Mouse (Mus musculus) midbrain, embryonic 14.5 days (tissue): ENCODE results near the gene Hoxc9. TPM values are rescaled to one million over a fixed set of nuclear protein-coding genes. Genes with fewer than 3 reads are reported as not detected.

Source experiments
- ATAC-seq: fragments of 200-750 bp; cut with Nextera tagmentation; 2 replicates; pipeline ENCODE4 v1.8.0; 2017; ENCODE audit warnings: moderate number of reproducible peaks, moderate library complexity; ENCODE audit not compliant: low FRiP score, low TSS enrichment
- DNase-seq: peaks from one replicate; pipeline ENCODE4 v3.0.0-alpha.2; 2015
- H3K27ac ChIP-seq: fragments of 300-500 bp; sonication (generic); replicated peaks from 2 replicates; pipeline ENCODE4 v1.5.1; 2014; ENCODE audit warnings: mild to moderate bottlenecking, low read depth, low read length, moderate library complexity
- H3K27me3 ChIP-seq: fragments of 300-500 bp; sonication (generic); 2 replicates; pipeline ENCODE4 v1.6.1; 2014; ENCODE audit warnings: low read length, control low read depth, mixed read lengths; ENCODE audit not compliant: control insufficient read depth, insufficient read depth
- H3K36me3 ChIP-seq: fragments of 300-500 bp; sonication (generic); 2 replicates; pipeline ENCODE4 v1.6.1; 2014; ENCODE audit warnings: low read length, control low read depth; ENCODE audit not compliant: control insufficient read depth, insufficient read depth
- H3K4me1 ChIP-seq: fragments of 300-500 bp; sonication (generic); 2 replicates; pipeline ENCODE4 v1.6.1; 2014; ENCODE audit warnings: mild to moderate bottlenecking, antibody characterized with exemption, low read length, control low read depth; ENCODE audit not compliant: control insufficient read depth, insufficient read depth
- H3K4me2 ChIP-seq: fragments of 300-500 bp; sonication (generic); 2 replicates; pipeline ENCODE4 v1.6.1; 2014; ENCODE audit warnings: mild to moderate bottlenecking, low read length, moderate library complexity
- H3K4me3 ChIP-seq: fragments of 300-500 bp; sonication (generic); replicated peaks from 2 replicates; pipeline ENCODE4 v1.5.1; 2014; ENCODE audit warnings: low read depth, low read length
- H3K9ac ChIP-seq: fragments of 300-500 bp; sonication (generic); replicated peaks from 2 replicates; pipeline ENCODE4 v1.6.1; 2014; ENCODE audit warnings: mild to moderate bottlenecking, low read length, moderate library complexity
- H3K9me3 ChIP-seq: fragments of 300-500 bp; sonication (generic); 2 replicates; pipeline ENCODE4 v1.6.1; 2016; ENCODE audit warnings: low read length, control low read depth, mixed read lengths; ENCODE audit not compliant: control insufficient read depth
- WGBS: fragments of 180-500 bp; shearing (Covaris S2); extraction: QIAGEN DNeasy Blood & Tissue Kit; methylation state at CpG from one replicate; pipeline ENCODE4 v1.1.7; 2014; 5-methylcytosine and 5-hydroxymethylcytosine counted together
- polyA plus RNA-seq: library from polyadenylated mRNA; unstranded; fragments of >200 nt; fragmentation: Nextera tagmentation; extraction: Ambion mirVana; gene quantifications from 2 replicates; pipeline ENCODE4 v1.2.1, GENCODE M21; 2014

The Hoxc9 gene
- polyA plus RNA-seq, 1 experiment from 2014 or later: not detected

DNA sequence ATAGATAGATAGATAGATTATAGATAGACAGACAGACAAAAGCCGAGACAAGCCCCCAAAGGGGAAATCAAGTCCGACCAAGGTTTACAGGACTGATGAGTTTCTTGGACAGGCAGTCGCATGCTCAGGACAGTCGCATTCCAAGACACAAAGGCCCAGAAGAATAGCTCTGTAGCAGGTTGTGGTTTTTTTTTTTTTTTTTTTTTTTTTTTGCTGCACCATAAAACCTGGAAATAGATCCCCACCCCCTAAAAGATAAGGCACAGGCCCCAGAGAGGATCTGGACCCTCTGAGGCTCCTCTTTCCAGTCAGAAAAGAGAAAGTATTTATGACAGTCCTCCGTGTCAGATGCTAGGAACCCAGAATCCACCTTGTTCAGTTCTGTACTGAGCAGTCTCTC, 11.8 kb downstream of the Hoxc9 start:
- Histone ChIP-seq H3K4me1 (no peaks in the 10 kb centered on the region), H3K27me3 (peaks cover 97% of the 10 kb centered on the region), H3K27ac (no peak overlapping the region), H3K9ac (no peak overlapping the region), H3K9me3 (no peaks in the 10 kb centered on the region), H3K4me2 (no peak overlapping the region), H3K36me3 (no peaks in the 10 kb centered on the region), H3K4me3 (no peak overlapping the region)
- no peak for DNase-seq
- no peak for ATAC-seq
- WGBS: 19% methylated on average over 5 of the region's 5 CpGs

DNA sequence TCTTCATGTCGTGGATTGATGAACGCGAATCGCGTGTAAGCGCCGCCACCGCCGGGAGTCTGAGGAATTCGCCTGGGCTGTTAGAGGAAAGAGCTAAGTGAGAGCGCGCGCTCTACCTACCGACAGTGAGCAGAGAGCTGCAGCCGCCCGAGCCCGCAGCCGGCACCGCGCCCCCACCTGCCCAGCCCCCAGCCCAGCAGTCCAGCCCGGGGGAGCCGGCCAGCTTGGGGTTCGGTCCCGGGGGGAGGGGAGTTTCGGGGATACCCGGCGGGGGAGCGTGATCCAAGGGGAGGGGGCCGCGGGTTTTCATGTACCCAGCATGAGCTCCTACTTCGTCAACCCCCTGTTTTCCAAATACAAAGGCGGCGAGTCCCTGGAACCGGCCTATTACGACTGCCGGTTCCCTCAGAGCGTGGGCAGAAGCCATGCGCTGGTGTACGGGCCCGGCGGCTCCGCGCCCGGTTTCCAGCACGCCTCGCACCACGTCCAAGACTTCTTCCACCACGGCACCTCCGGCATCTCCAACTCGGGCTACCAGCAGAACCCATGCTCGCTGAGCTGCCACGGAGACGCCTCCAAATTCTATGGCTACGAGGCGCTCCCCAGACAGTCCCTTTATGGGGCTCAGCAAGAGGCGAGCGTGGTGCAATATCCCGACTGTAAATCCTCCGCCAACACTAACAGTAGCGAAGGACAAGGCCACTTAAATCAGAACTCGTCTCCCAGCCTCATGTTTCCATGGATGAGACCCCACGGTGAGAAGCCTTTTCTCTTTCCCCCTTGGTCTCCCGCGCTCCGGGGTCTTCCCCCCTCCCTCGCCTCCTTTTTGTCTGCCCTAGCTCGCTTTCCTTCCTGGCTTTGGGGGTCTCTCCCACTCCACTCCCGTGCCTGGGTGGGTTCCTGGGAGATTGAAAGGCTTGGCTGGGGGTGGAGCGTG, 14.5 kb downstream of the Hoxc9 start, which contains the start of gene Hoxc8:
Gene Hoxc8, plus strand, starts transcription at position 147 of the 937 bp plus-strand sequence.
- Histone ChIP-seq H3K36me3 (no peaks in the 10 kb centered on the region), H3K4me1 (no peaks in the 10 kb centered on the region), H3K9ac (no peak within 1 kb of the TSS), H3K4me3 (no peak within 1 kb of the TSS), H3K9me3 (no peaks in the 10 kb centered on the region), H3K27ac (no peak within 1 kb of the TSS), H3K27me3 (peaks cover 96% of the 10 kb centered on the region), H3K4me2 (no peak within 1 kb of the TSS)
- DNase-seq (peak; percentile 47), ATAC-seq (no peak)
- WGBS: under 1% methylated on average over 69 of the region's 69 CpGs

DNA sequence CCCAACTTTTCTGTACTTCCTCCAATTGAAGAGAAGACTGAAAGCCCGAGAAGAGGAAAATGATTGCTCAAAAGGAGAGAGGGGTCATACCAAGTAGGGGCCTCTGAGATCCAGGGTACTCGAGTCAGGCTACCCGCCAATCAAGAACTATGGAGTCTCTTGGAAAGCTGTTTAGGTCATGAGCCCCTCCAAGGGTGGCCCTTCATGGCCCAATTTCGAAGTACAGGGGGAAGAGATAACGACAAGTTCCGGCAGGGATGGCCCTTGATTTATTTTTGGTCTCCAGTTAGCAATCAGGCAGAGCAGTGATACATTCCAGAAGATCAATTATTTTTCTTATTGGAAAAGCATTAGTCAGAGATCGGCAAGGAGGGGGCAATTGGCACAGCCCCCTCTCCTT, 15.5 kb downstream of the Hoxc9 start:
- Histone ChIP-seq H3K36me3 (no peaks in the 10 kb centered on the region), H3K9ac (no peak overlapping the region), H3K9me3 (no peaks in the 10 kb centered on the region), H3K4me1 (no peaks in the 10 kb centered on the region), H3K27me3 (peaks cover 96% of the 10 kb centered on the region), H3K4me2 (no peak overlapping the region), H3K27ac (no peak overlapping the region), H3K4me3 (no peak overlapping the region)
- ATAC-seq: no peak
- no peak for DNase-seq
- 1% methylated on average over 7 of the region's 7 CpGs for WGBS

DNA sequence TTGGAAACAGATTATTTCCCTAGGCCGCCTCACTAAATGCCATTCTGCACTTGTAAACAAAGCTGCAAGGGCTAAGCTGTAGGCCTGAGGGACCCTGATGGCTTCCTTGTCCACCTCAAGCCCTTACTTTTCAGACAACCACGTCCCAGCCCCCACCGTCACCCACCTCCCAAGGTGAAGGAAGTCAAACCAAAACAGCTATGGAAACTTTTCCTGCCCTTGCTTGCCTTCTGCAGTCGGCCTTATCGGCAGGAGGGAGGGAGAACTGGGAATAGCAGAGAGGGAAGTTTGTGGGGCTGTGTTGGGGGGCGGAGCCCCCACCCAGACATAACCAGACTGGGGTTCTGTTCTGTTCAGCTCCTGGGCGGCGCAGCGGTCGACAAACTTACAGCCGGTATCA, 16.0 kb downstream of the Hoxc9 start:
- under 1% methylated on average over 11 of the region's 11 CpGs for WGBS
- ATAC-seq (no peak), DNase-seq (no peak)
- Histone ChIP-seq H3K4me2 (no peak overlapping the region), H3K36me3 (no peaks in the 10 kb centered on the region), H3K27me3 (peaks cover 96% of the 10 kb centered on the region), H3K9ac (no peak overlapping the region), H3K4me3 (no peak overlapping the region), H3K9me3 (no peaks in the 10 kb centered on the region), H3K4me1 (no peaks in the 10 kb centered on the region), H3K27ac (no peak overlapping the region)

DNA sequence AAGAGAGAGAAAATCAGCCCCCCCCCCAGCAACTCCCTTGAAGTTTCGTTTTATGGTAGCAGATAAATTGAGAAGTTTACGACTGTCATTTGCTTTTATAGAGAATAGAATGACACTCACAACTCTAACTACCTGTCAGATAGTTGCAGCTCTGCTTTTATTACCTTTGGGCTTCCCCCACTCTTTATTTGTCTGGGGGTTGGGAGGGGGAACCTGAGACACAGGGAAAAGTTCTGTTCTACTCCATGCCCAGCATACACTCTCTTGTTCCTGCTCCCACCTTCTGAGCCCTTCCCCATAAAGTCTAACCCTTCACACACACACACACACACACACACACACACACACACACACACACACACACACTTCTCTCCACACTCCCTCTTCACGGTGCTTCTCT, 16.6 kb downstream of the Hoxc9 start:
- DNase-seq: no peak
- 5% methylated on average over 3 of the region's 3 CpGs for WGBS
- H3K9ac ChIP-seq: no peak overlapping the region
- peaks cover 96% of the 10 kb centered on the region for H3K27me3 ChIP-seq
- no peaks in the 10 kb centered on the region for H3K9me3 ChIP-seq
- no peak overlapping the region for H3K4me2 ChIP-seq
- no peaks in the 10 kb centered on the region for H3K4me1 ChIP-seq
- no peak for ATAC-seq
- no peak overlapping the region for H3K4me3 ChIP-seq
- H3K36me3 ChIP-seq: no peaks in the 10 kb centered on the region
- no peak overlapping the region for H3K27ac ChIP-seq

DNA sequence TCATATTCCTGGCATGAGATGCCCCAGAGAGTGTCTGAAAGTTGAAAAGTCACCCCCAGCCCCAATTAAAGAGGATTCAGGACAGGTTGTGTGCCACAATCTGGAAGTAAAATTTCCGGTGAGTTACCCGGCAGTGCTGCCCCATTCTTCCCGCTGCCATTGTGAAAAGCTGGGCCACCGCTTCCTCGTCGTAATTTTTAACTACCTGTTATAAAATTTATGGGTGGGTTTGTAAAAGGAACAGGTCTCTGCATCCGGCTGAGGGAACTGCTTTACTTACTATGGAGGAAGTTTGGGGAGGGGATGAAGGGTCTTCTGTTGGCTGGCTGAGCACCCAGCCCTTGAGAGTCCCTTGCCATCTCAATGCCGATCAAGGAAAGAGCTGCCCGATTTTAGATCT, 20.3 kb downstream of the Hoxc9 start:
- Histone ChIP-seq H3K4me3 (no peak overlapping the region), H3K9ac (no peak overlapping the region), H3K4me2 (no peak overlapping the region), H3K36me3 (no peaks in the 10 kb centered on the region), H3K4me1 (no peaks in the 10 kb centered on the region), H3K9me3 (no peaks in the 10 kb centered on the region), H3K27ac (no peak overlapping the region), H3K27me3 (peaks cover 97% of the 10 kb centered on the region)
- no peak for ATAC-seq
- WGBS: 1% methylated on average over 9 of the region's 9 CpGs
- DNase-seq: no peak

DNA sequence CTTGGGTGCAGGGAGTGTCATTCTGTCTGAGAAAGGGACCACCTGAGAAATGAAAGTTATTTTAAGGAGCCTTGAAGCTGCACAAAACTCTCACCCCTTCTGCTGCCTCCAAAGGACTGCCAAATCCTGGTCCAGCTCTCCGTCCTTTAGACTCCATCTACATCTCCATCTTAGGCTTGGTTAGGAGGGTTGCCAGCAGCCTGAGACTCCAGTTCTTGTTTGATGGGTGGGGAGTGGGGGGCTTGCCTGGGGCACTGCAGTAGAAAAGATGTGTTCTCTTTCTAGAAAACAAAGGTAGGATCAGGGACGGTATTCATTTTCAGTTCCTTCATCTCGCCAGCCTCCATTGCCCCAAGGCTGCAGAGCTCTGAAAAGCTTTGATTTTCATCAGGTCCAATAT, 21.2 kb downstream of the Hoxc9 start:
- ATAC-seq: no peak
- Histone ChIP-seq H3K27ac (no peak overlapping the region), H3K4me1 (no peaks in the 10 kb centered on the region), H3K4me2 (no peak overlapping the region), H3K36me3 (no peaks in the 10 kb centered on the region), H3K9me3 (no peaks in the 10 kb centered on the region), H3K4me3 (no peak overlapping the region), H3K27me3 (peaks cover 97% of the 10 kb centered on the region), H3K9ac (no peak overlapping the region)
- 0% methylated on average over 3 of the region's 3 CpGs for WGBS
- DNase-seq: no peak

DNA sequence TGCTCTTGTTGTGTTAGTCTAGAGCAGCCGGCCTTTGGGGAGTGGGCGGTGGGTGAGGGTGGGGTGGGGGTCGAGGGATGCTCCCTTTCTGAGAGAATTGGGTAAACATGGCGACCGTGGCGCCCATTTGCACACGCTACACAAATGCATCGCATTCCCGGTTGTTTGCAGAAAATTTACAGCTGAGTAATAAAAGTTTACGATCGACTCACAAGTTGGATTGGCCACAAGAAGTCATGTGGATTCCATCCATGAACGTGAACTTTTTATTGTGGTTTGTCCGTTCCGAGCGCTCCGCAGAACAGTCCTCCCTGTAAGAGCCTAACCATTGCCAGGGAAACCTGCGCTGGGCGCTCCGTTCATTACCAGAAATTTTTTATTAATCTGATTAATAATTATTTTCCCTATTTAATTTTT, 21.7 kb downstream of the Hoxc9 start, which contains the start of gene Hoxc6:
Gene Hoxc6, plus strand, starts transcription at position 319 of the 417 bp plus-strand sequence.
- DNase-seq: no peak

More for the DNA sequence above, 21.7 kb downstream of the Hoxc9 start, which contains the start of gene Hoxc6:
- Histone ChIP-seq H3K27ac (no peak within 1 kb of the TSS), H3K9me3 (no peaks in the 10 kb centered on the region), H3K9ac (no peak within 1 kb of the TSS), H3K36me3 (no peaks in the 10 kb centered on the region), H3K27me3 (peaks cover 97% of the 10 kb centered on the region), H3K4me2 (peak within 1 kb of the TSS; percentile 49), H3K4me3 (peak within 1 kb of the TSS; percentile 27), H3K4me1 (no peaks in the 10 kb centered on the region)
- no peak for ATAC-seq
- WGBS: under 1% methylated on average over 19 of the region's 19 CpGs
